Mouse (Mus musculus) MEL (cell line): ENCODE data around the gene Meioc. TPM values are rescaled to one million over a fixed set of nuclear protein-coding genes. Genes with fewer than 3 reads are reported as not detected.

Experiments
- DNase-seq: peaks from one replicate; pipeline ENCODE4 v3.0.0; 2011; ENCODE audit warnings: low read depth, low spot score
- H3K27ac ChIP-seq: 2 replicates; pipeline ENCODE4 v1.5.1; 2012; ENCODE audit warnings: low read depth, mild to moderate bottlenecking, control low read depth, low read length, moderate library complexity; ENCODE audit not compliant: control insufficient read depth
- H3K27me3 ChIP-seq, 2 experiments: fragments of 150-350 bp in 1 of 2; sonication (generic) in 1 of 2; 2 replicates each; pipeline ENCODE4 v1.6.1; 2012; ENCODE audit warnings: low read length in 2 of 2, mild to moderate bottlenecking in 2 of 2, improper control_type of control experiment in 1 of 2, moderate library complexity in 1 of 2; ENCODE audit not compliant: insufficient read depth in 2 of 2, control insufficient read depth in 1 of 2
- H3K36me3 ChIP-seq, 2 experiments: 2 replicates each; pipeline ENCODE4 v1.6.1; 2012 to 2014; ENCODE audit warnings: low read length in 2 of 2, improper control_type of control experiment in 1 of 2, inconsistent platforms in 1 of 2, mild to moderate bottlenecking in 1 of 2; ENCODE audit not compliant: insufficient read depth in 2 of 2, control insufficient read depth in 1 of 2
- H3K4me1 ChIP-seq, 2 experiments: fragments of 150-350 bp in 1 of 2; sonication (generic) in 1 of 2; 2 replicates each; pipeline ENCODE4 v1.6.1; 2012; ENCODE audit warnings: low read length in 2 of 2, improper control_type of control experiment in 1 of 2, mild to moderate bottlenecking in 1 of 2; ENCODE audit not compliant: insufficient read depth in 2 of 2, control insufficient read depth in 1 of 2
- H3K4me3 ChIP-seq, 2 experiments: fragments of 150-350 bp in 1 of 2; sonication (generic) in 1 of 2; 2 replicates each; pipeline ENCODE4 v1.5.1; 2012; ENCODE audit warnings: low read depth in 2 of 2, low read length in 2 of 2, mild to moderate bottlenecking in 2 of 2, moderate library complexity in 2 of 2, control low read depth in 1 of 2, improper control_type of control experiment in 1 of 2; ENCODE audit not compliant: control insufficient read depth in 1 of 2, insufficient read depth in 1 of 2
- H3K79me2 ChIP-seq: 2 replicates; pipeline ENCODE4 v1.6.1; 2012; ENCODE audit warnings: mild to moderate bottlenecking, low read length, moderate library complexity; ENCODE audit not compliant: control insufficient read depth, poor library complexity, insufficient read depth
- H3K9ac ChIP-seq: 2 replicates; pipeline ENCODE4 v1.6.1; 2012; ENCODE audit warnings: low read depth, mild to moderate bottlenecking, control low read depth, low read length, moderate library complexity; ENCODE audit not compliant: control insufficient read depth, poor library complexity, severe bottlenecking
- H3K9me3 ChIP-seq: fragments of 150-350 bp; sonication (generic); replicated peaks from 2 replicates; pipeline ENCODE4 v1.6.1; 2012; ENCODE audit warnings: mild to moderate bottlenecking, low read length, improper control_type of control experiment, moderate library complexity; ENCODE audit not compliant: insufficient read depth
- BHLHE40 ChIP-seq: IDR thresholded peaks from 2 replicates; pipeline ENCODE4 v1.6.1; 2012; ENCODE audit warnings: low read depth, mild to moderate bottlenecking, inconsistent platforms, low read length, improper control_type of control experiment, borderline replicate concordance
- CHD1 ChIP-seq: IDR thresholded peaks from 2 replicates; pipeline ENCODE4 v1.6.1; 2012; ENCODE audit warnings: low read depth, mild to moderate bottlenecking, inconsistent platforms, low read length, improper control_type of control experiment
- CHD2 ChIP-seq: IDR thresholded peaks from 2 replicates; pipeline ENCODE4 v1.6.1; 2011; ENCODE audit warnings: low read length, improper control_type of control experiment
- CTCF ChIP-seq, 3 experiments: IDR thresholded peaks in 2 of 3; conservative IDR thresholded peaks in 1 of 3; 2 replicates each; pipeline ENCODE4 v1.5.1; 2011 to 2012; ENCODE audit warnings: low read length in 3 of 3, low read depth in 2 of 3, mild to moderate bottlenecking in 2 of 3, improper control_type of control experiment in 1 of 3, inconsistent platforms in 1 of 3, mixed read lengths in 1 of 3, moderate library complexity in 1 of 3; ENCODE audit not compliant: control insufficient read depth in 1 of 3, insufficient read depth in 1 of 3, poor library complexity in 1 of 3, severe bottlenecking in 1 of 3
- E2F4 ChIP-seq: IDR thresholded peaks from 2 replicates; pipeline ENCODE4 v1.6.1; 2011; ENCODE audit warnings: low read depth, low read length, improper control_type of control experiment, borderline replicate concordance
- GATA1 ChIP-seq: IDR thresholded peaks from 2 replicates; pipeline ENCODE4 v1.6.1; 2011; ENCODE audit warnings: low read depth, low read length, improper control_type of control experiment
- HCFC1 ChIP-seq: IDR thresholded peaks from 2 replicates; pipeline ENCODE4 v1.6.1; 2012; ENCODE audit warnings: low read depth, mild to moderate bottlenecking, inconsistent platforms, low read length, improper control_type of control experiment, moderate library complexity
- JUND ChIP-seq: IDR thresholded peaks from 2 replicates; pipeline ENCODE4 v1.6.1; 2011; ENCODE audit warnings: low read depth, mild to moderate bottlenecking, improper control_type of control experiment, low read length
- MAFK ChIP-seq: IDR thresholded peaks from 2 replicates; pipeline ENCODE4 v1.6.1; 2011; ENCODE audit warnings: low read depth, mild to moderate bottlenecking, low read length, improper control_type of control experiment, borderline replicate concordance
- MAZ ChIP-seq: IDR thresholded peaks from 2 replicates; pipeline ENCODE4 v1.6.1; 2012; ENCODE audit warnings: low read depth, mild to moderate bottlenecking, inconsistent platforms, low read length, improper control_type of control experiment
- MEF2A ChIP-seq: IDR thresholded peaks from 2 replicates; pipeline ENCODE4 v1.6.1; 2014; ENCODE audit warnings: low read depth, mild to moderate bottlenecking, inconsistent platforms, low read length, improper control_type of control experiment; ENCODE audit not compliant: poor library complexity, insufficient replicate concordance, severe bottlenecking; ENCODE audit errors: extremely low read depth
- NELFE ChIP-seq: IDR thresholded peaks from 2 replicates; pipeline ENCODE4 v1.6.1; 2011; ENCODE audit warnings: low read depth, low read length, improper control_type of control experiment
- POLR2A ChIP-seq, 2 experiments: IDR thresholded peaks; 2 replicates each; pipeline ENCODE4 v1.6.1; 2011 to 2012; ENCODE audit warnings: low read length in 2 of 2, mild to moderate bottlenecking in 2 of 2, control low read depth in 1 of 2, improper control_type of control experiment in 1 of 2, low read depth in 1 of 2, moderate library complexity in 1 of 2; ENCODE audit not compliant: control insufficient read depth in 1 of 2, insufficient read depth in 1 of 2, poor library complexity in 1 of 2
- POLR2AphosphoS5 ChIP-seq: IDR thresholded peaks from 2 replicates; pipeline ENCODE4 v1.6.1; 2012; ENCODE audit warnings: low read depth, borderline replicate concordance, mild to moderate bottlenecking, inconsistent platforms, low read length, moderate library complexity, mixed read lengths
- RAD21 ChIP-seq: IDR thresholded peaks from 2 replicates; pipeline ENCODE4 v1.6.1; 2011; ENCODE audit warnings: mild to moderate bottlenecking, low read depth, low read length, improper control_type of control experiment
- SMC3 ChIP-seq: IDR thresholded peaks from 2 replicates; pipeline ENCODE4 v1.6.1; 2011; ENCODE audit warnings: low read depth, low read length, improper control_type of control experiment
- TAL1 ChIP-seq: IDR thresholded peaks from 2 replicates; pipeline ENCODE4 v1.6.1; 2012; ENCODE audit warnings: mild to moderate bottlenecking, inconsistent platforms, low read length, moderate library complexity, mixed read lengths
- TBP ChIP-seq: IDR thresholded peaks from 2 replicates; pipeline ENCODE4 v1.8.0; 2011; ENCODE audit warnings: low read depth, low read length, improper control_type of control experiment
- TCF12 ChIP-seq: IDR thresholded peaks from 2 replicates; pipeline ENCODE4 v1.6.1; 2014; ENCODE audit warnings: low read depth, mild to moderate bottlenecking, inconsistent platforms, low read length, improper control_type of control experiment, moderate library complexity
- USF1 ChIP-seq: IDR thresholded peaks from 2 replicates; pipeline ENCODE4 v1.6.1; 2014; ENCODE audit warnings: low read depth, mild to moderate bottlenecking, inconsistent platforms, low read length, improper control_type of control experiment, moderate library complexity
- USF2 ChIP-seq, 2 experiments: IDR thresholded peaks; 2 replicates each; pipeline ENCODE4 v1.6.1; 2011 to 2012; ENCODE audit warnings: improper control_type of control experiment in 2 of 2, low read length in 2 of 2, borderline replicate concordance in 1 of 2, inconsistent platforms in 1 of 2, low read depth in 1 of 2, mild to moderate bottlenecking in 1 of 2; ENCODE audit not compliant: insufficient read depth in 1 of 2
- ZKSCAN1 ChIP-seq: IDR thresholded peaks from 2 replicates; pipeline ENCODE4 v1.6.1; 2012; ENCODE audit warnings: low read depth, mild to moderate bottlenecking, inconsistent platforms, low read length, improper control_type of control experiment, moderate library complexity
- ZMIZ1 ChIP-seq: IDR thresholded peaks from 2 replicates; pipeline ENCODE4 v1.6.1; 2012; ENCODE audit warnings: low read depth, mild to moderate bottlenecking, inconsistent platforms, low read length, improper control_type of control experiment, moderate library complexity
- ZNF384 ChIP-seq: IDR thresholded peaks from 2 replicates; pipeline ENCODE4 v1.6.1; 2012; ENCODE audit warnings: low read depth, mild to moderate bottlenecking, inconsistent platforms, low read length, improper control_type of control experiment
- polyA plus RNA-seq, 2 experiments: library from polyadenylated mRNA; stranded (reverse) in 1 of 2; unstranded in 1 of 2; fragments of >175 nt in 1 of 2; fragments of >200 nt in 1 of 2; gene quantifications; 2 replicates each; pipeline versions ENCODE4 v1.2.1 to v1.2.4; 2012; ENCODE audit warnings: low replicate concordance in 2 of 2, low read depth in 1 of 2; ENCODE audit not compliant: insufficient read length in 2 of 2, insufficient read depth in 1 of 2, missing spikeins in 1 of 2
- total RNA-seq: library from RNA; depleted of rRNA; stranded (reverse); fragments of 300-350 nt; gene quantifications from 2 replicates; pipeline ENCODE4 v1.2.3, GENCODE M21; 2012; rRNA removed

The Meioc gene
- total RNA-seq: not detected in 2 replicates
- under 1 TPM in 1 of 2 experiments, not detected in 1; 0.06 TPM for polyA plus RNA-seq

DNA sequence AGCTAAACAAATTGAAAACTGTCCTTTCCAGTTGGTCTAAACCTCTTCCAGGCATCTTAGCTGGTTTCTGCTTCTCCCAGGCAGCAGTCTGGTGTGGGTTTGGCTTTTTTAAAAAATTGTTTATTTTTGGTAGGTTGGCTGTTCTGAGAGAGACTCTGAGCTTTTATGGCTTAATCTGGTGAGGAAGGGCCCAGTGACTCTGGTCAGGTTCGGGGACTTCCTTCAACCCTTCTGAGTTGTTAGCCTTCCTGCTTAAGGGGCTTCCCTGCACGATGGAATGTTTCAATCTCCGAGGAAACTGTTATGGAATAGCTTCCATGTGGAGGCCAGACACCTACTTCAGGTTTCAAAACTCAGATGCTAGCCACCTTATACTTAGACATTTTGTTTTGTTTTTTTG is at the start of gene Meioc:
Meioc (plus strand) TSS at position 301 of the 400 bp plus-strand sequence.
- H3K9ac ChIP-seq: no peak within 1 kb of the TSS
- H3K4me1 ChIP-seq: no peaks in the 10 kb centered on the region
- peaks cover 4 to 6% of the 10 kb centered on the region in 2 experiments for H3K27me3 ChIP-seq
- no peak within 1 kb of the TSS for H3K27ac ChIP-seq
- no peaks in the 10 kb centered on the region for H3K79me2 ChIP-seq
- no peak within 1 kb of the TSS for H3K4me3 ChIP-seq
- DNase-seq: no peak
- TF ChIP-seq TCF12 (no peak), CHD1 (no peak), GATA1 (no peak), NELFE (no peak)
- H3K9me3 ChIP-seq: no peaks in the 10 kb centered on the region
- H3K36me3 ChIP-seq: no peaks in the 10 kb centered on the region

- DNase-seq: peak; percentile 46
- no peak overlapping the region for H3K4me3 ChIP-seq
- H3K27me3 ChIP-seq: peaks cover 4 to 10% of the 10 kb centered on the region in 2 experiments
- H3K36me3 ChIP-seq: no peaks in the 10 kb centered on the region
- H3K4me1 ChIP-seq: no peaks in the 10 kb centered on the region
- no peaks in the 10 kb centered on the region for H3K79me2 ChIP-seq
- no peaks in the 10 kb centered on the region for H3K9me3 ChIP-seq
- no peak for TF ChIP-seq TBP
- TF ChIP-seq TAL1: no peak
- TF ChIP-seq SMC3: 0 out of 2 replicates have a peak, but pooled peaks have one; percentile 4
- TF ChIP-seq TCF12: no peak
- no peak for TF ChIP-seq GATA1
- no peak for TF ChIP-seq USF2 (IDR thresholded peaks at IDR 0.05; ENCODE audit: borderline replicate concordance in 1 of 2, insufficient read depth in 1 of 2, low read depth in 1 of 2, low read length in 2 of 2)
- TF ChIP-seq BHLHE40: no peak
- TF ChIP-seq JUND: no peak
- TF ChIP-seq POLR2A (IDR thresholded peaks at IDR 0.05; ENCODE audit: control insufficient read depth in 1 of 2, insufficient read depth in 1 of 2, low read depth in 1 of 2, low read length in 2 of 2, poor library complexity in 1 of 2): no peak
- no peak for TF ChIP-seq MAFK
- TF ChIP-seq ZMIZ1: no peak
- no peak for TF ChIP-seq CHD2
- TF ChIP-seq CHD1: no peak
- no peak for TF ChIP-seq MAZ
- TF ChIP-seq CTCF (IDR thresholded peaks at IDR 0.05 in 2 of 3, conservative IDR thresholded peaks at IDR 0.05 in 1 of 3; ENCODE audit: control insufficient read depth in 1 of 3, insufficient read depth in 1 of 3, low read depth in 2 of 3, low read length in 3 of 3, poor library complexity in 1 of 3, severe bottlenecking in 1 of 3): peak; percentile 48 to 61 (median 50)
- TF ChIP-seq USF1: no peak
- TF ChIP-seq MEF2A: no peak
- no peak for TF ChIP-seq ZKSCAN1
- no peak for TF ChIP-seq E2F4
- no peak for TF ChIP-seq ZNF384
- TF ChIP-seq POLR2AphosphoS5: no peak
- peak; percentile 25 for TF ChIP-seq RAD21
- no peak for TF ChIP-seq HCFC1
- TF ChIP-seq NELFE: no peak
- no peak overlapping the region for H3K9ac ChIP-seq
- no peak overlapping the region for H3K27ac ChIP-seq
Observed at GRCm38 (mm10) chr11:102619449-102619848, 44.1 kb upstream of the Meioc start.
